Comparison of ENCODE assay signal across 16 mouse cellular contexts in the genomic region with DNA sequence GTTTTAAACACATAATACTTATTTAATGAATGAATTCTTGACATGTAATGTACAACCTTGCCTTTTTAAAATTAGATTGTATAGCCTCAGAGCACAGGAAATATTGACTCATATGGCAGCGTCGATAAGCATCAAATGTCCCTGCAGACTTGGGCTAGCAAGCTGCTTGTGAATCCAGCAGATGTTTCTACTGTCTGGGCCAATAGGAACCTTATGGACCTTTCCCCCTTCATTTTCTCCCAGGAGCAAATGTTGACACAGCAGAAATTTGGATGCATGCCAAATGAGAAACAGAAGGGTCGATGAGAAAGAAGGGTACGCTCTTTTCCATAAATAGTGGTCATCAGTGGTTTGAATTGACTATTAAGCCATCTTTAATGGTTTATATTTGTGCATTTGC.
DNase-seq lines count a peak whose midpoint lies in the region; ATAC-seq lines count a peak whose summit lies in the region.
"Had no signal": no experiment of that assay in that cellular context is flagged by ENCODE, and none has a peak within 500 bp of the region (broad histone marks: within the 10 kb centered on the region; RNA-seq: fewer than 3 reads in every experiment).

No protein-coding gene starts in this region.

- H3K4me2 ChIP-seq in midbrain, embryonic 11.5 days = no peak overlapping the region
- H3K4me2 ChIP-seq in hindbrain, embryonic 12.5 days (replicated peaks) = no peak overlapping the region
- H3K4me2 ChIP-seq: embryonic facial prominence, embryonic 12.5 days; heart, embryonic 13.5 days; kidney, embryonic 15.5 days; limb, embryonic 15.5 days had no signal

- WGBS in midbrain, embryonic 11.5 days = 69% methylated on average over 4 of the region's 4 CpGs
- WGBS in midbrain, embryonic 10.5 days = 89% methylated on average over 4 of the region's 4 CpGs
- WGBS in hindbrain, embryonic 12.5 days = 39% methylated on average over 4 of the region's 4 CpGs

- H3K36me3 ChIP-seq in midbrain, embryonic 11.5 days (ENCODE audit: control insufficient read depth, insufficient read depth, low read length) = no peaks in the 10 kb centered on the region
- H3K36me3 ChIP-seq in midbrain, embryonic 10.5 days = no peaks in the 10 kb centered on the region
- H3K36me3 ChIP-seq in hindbrain, embryonic 12.5 days = no peaks in the 10 kb centered on the region
- H3K36me3 ChIP-seq: embryonic facial prominence, embryonic 12.5 days; heart, embryonic 13.5 days; kidney, embryonic 15.5 days; limb, embryonic 15.5 days had no signal

- no peaks in the 10 kb centered on the region for H3K27me3 ChIP-seq in midbrain, embryonic 11.5 days (ENCODE audit: control insufficient read depth, insufficient read depth, low read length)
- H3K27me3 ChIP-seq in midbrain, embryonic 10.5 days (ENCODE audit: low read depth, poor library complexity, severe bottlenecking) = no peaks in the 10 kb centered on the region
- no peaks in the 10 kb centered on the region for H3K27me3 ChIP-seq in hindbrain, embryonic 12.5 days
- H3K27me3 ChIP-seq: embryonic facial prominence, embryonic 12.5 days; heart, embryonic 13.5 days; kidney, embryonic 15.5 days; limb, embryonic 15.5 days had no signal

- DNase-seq in embryo, embryonic 10 days (ENCODE audit: low spot score) = peak; percentile 10
- DNase-seq in embryo, embryonic 9.5 days (ENCODE audit: extremely low spot score) = no peak
- no peak for DNase-seq in midbrain, embryonic 11.5 days (ENCODE audit: low spot score, missing footprints)
- no peak for DNase-seq in midbrain, embryonic 10.5 days (ENCODE audit: low spot score)
- peak; percentile 43 for DNase-seq in retina, embryonic 14.5 days (ENCODE audit: low spot score)
- DNase-seq in heart, adult 11 months = no peak
- DNase-seq: adrenal gland, adult 2 months; gastrocnemius, postnatal 10 days; lung, adult 2 months; right cerebral cortex, postnatal 14 days had no signal

- no peak overlapping the region for H3K4me3 ChIP-seq in midbrain, embryonic 11.5 days (ENCODE audit: low read depth, low read length)
- H3K4me3 ChIP-seq in midbrain, embryonic 10.5 days = no peak overlapping the region
- no peak overlapping the region for H3K4me3 ChIP-seq in hindbrain, embryonic 12.5 days
- H3K4me3 ChIP-seq: embryonic facial prominence, embryonic 12.5 days; heart, embryonic 13.5 days; kidney, embryonic 15.5 days; limb, embryonic 15.5 days had no signal

- H3K9ac ChIP-seq in midbrain, embryonic 11.5 days (ENCODE audit: low read length) = no peak overlapping the region
- H3K9ac ChIP-seq in hindbrain, embryonic 12.5 days = no peak overlapping the region
- H3K9ac ChIP-seq: embryonic facial prominence, embryonic 12.5 days; heart, embryonic 13.5 days; kidney, embryonic 15.5 days; limb, embryonic 15.5 days had no signal

- no peaks in the 10 kb centered on the region for H3K4me1 ChIP-seq in midbrain, embryonic 11.5 days (ENCODE audit: control insufficient read depth, insufficient read depth, low read length)
- H3K4me1 ChIP-seq in midbrain, embryonic 10.5 days = no peaks in the 10 kb centered on the region
- H3K4me1 ChIP-seq in hindbrain, embryonic 12.5 days = no peaks in the 10 kb centered on the region
- H3K4me1 ChIP-seq: embryonic facial prominence, embryonic 12.5 days; heart, embryonic 13.5 days; kidney, embryonic 15.5 days; limb, embryonic 15.5 days had no signal

- H3K27ac ChIP-seq in midbrain, embryonic 11.5 days (ENCODE audit: low read depth, low read length) = no peak overlapping the region
- no peak overlapping the region for H3K27ac ChIP-seq in midbrain, embryonic 10.5 days (replicated peaks)
- no peak overlapping the region for H3K27ac ChIP-seq in hindbrain, embryonic 12.5 days
- H3K27ac ChIP-seq: embryonic facial prominence, embryonic 12.5 days; heart, embryonic 13.5 days; kidney, embryonic 15.5 days; limb, embryonic 15.5 days had no signal

- peak; percentile 76; the same call in 1 of the 2 replicates for ATAC-seq in midbrain, embryonic 11.5 days (ENCODE audit: low FRiP score)
- ATAC-seq in hindbrain, embryonic 12.5 days (ENCODE audit: low FRiP score) = peak; percentile 76
- ATAC-seq: forebrain, embryonic 16.5 days had no signal

- H3K9me3 ChIP-seq in midbrain, embryonic 11.5 days (ENCODE audit: control insufficient read depth, low read length) = no peaks in the 10 kb centered on the region
- no peaks in the 10 kb centered on the region for H3K9me3 ChIP-seq in midbrain, embryonic 10.5 days (replicated peaks)
- H3K9me3 ChIP-seq in hindbrain, embryonic 12.5 days (replicated peaks) = no peaks in the 10 kb centered on the region
- H3K9me3 ChIP-seq: embryonic facial prominence, embryonic 12.5 days; heart, embryonic 13.5 days; kidney, embryonic 15.5 days; limb, embryonic 15.5 days had no signal

Comparison
In these comparisons a context has a peak if more than half of its experiments do, and no peak if none do; other contexts are left out.
1. DNase-seq: peak in embryo, embryonic 10 days (single experiment) and retina, embryonic 14.5 days (single experiment); none in embryo, embryonic 9.5 days (single experiment), midbrain, embryonic 11.5 days (single experiment), midbrain, embryonic 10.5 days (single experiment) and heart, adult 11 months (single experiment).